In the genomic region with DNA sequence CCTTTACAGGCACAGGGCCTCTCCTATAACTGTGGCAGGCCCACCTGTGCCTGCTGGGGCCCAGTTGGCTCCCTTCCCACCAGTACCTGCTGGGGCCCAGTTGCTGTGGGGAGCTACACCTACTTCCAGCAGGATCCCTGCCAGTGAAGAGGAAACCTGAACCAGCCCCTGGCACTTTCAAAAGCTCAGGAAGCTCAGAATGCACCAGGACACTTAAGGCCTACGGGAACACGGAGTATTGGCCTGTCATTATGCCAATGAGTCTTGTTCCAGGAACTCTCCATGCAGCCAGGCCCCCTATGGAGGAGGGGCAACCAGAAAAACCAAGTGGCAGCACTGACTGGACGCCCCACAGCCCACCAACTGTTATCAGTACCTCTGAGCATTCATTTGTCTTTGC, we compare ENCODE assay signal across 16 mouse cellular contexts.
DNase-seq lines count a peak whose midpoint lies in the region; ATAC-seq lines count a peak whose summit lies in the region.
"Had no signal": no experiment of that assay in that cellular context is flagged by ENCODE, and none has a peak within 500 bp of the region (broad histone marks: within the 10 kb centered on the region; RNA-seq: fewer than 3 reads in every experiment).

No protein-coding gene starts in this region.

- H3K36me3 ChIP-seq in limb, embryonic 13.5 days: peaks cover 74% of the 10 kb centered on the region
- peaks cover 89% of the 10 kb centered on the region for H3K36me3 ChIP-seq in limb, embryonic 10.5 days
- H3K36me3 ChIP-seq: forebrain, embryonic 12.5 days; midbrain, embryonic 13.5 days had no signal

- no peaks in the 10 kb centered on the region for H3K9me3 ChIP-seq in limb, embryonic 13.5 days
- no peaks in the 10 kb centered on the region for H3K9me3 ChIP-seq in limb, embryonic 10.5 days (replicated peaks)
- H3K9me3 ChIP-seq: forebrain, embryonic 12.5 days; midbrain, embryonic 13.5 days had no signal

- DNase-seq in heart, adult 18-20 months: peak; percentile 33 to 49
- no peak for DNase-seq in heart, adult 9 months (ENCODE audit: low spot score in 2 of 2)
- no peak for DNase-seq in limb, embryonic 10.5 days (ENCODE audit: low spot score)
- peak; percentile 69 for DNase-seq in gastrocnemius, postnatal 25 days
- peak; percentile 64 for DNase-seq in lung, postnatal 25 days (ENCODE audit: low spot score)
- no peak for DNase-seq in layer of hippocampus, postnatal 14 days (ENCODE audit: low spot score in 2 of 2)
- DNase-seq: B cell, adult 2 months; kidney, postnatal 10 days; right cerebral cortex, postnatal 14 days; thymus, adult 2 months had no signal

- 59% methylated on average over 3 of the region's 3 CpGs for WGBS in limb, embryonic 13.5 days
- WGBS in limb, embryonic 10.5 days: 66% methylated on average over 3 of the region's 3 CpGs

- H3K9ac ChIP-seq in limb, embryonic 13.5 days: 0 out of 2 replicates have a peak overlapping the region, but pooled peaks have one; percentile 19
- H3K9ac ChIP-seq: forebrain, embryonic 12.5 days; midbrain, embryonic 13.5 days had no signal

- no peaks in the 10 kb centered on the region for H3K27me3 ChIP-seq in limb, embryonic 13.5 days
- no peaks in the 10 kb centered on the region for H3K27me3 ChIP-seq in limb, embryonic 10.5 days (ENCODE audit: low read depth, poor library complexity, severe bottlenecking)
- H3K27me3 ChIP-seq: forebrain, embryonic 12.5 days; midbrain, embryonic 13.5 days; Patski had no signal

- no peak overlapping the region for H3K4me3 ChIP-seq in limb, embryonic 13.5 days
- no peak overlapping the region for H3K4me3 ChIP-seq in limb, embryonic 10.5 days
- H3K4me3 ChIP-seq: forebrain, embryonic 12.5 days; midbrain, embryonic 13.5 days; myocyte had no signal

- ATAC-seq in limb, embryonic 13.5 days (ENCODE audit: low FRiP score, low read depth): no peak
- ATAC-seq in activated CD4-positive, CD25-positive, alpha-beta regulatory T cell, adult 4 months: no peak
- ATAC-seq: Patski had no signal

- peak overlapping the region; percentile 10; the same call in 1 of the 2 replicates for H3K27ac ChIP-seq in limb, embryonic 13.5 days
- H3K27ac ChIP-seq in limb, embryonic 10.5 days: no peak overlapping the region
- H3K27ac ChIP-seq: forebrain, embryonic 12.5 days; midbrain, embryonic 13.5 days had no signal

- no peak overlapping the region for H3K4me2 ChIP-seq in limb, embryonic 13.5 days (replicated peaks)
- H3K4me2 ChIP-seq: forebrain, embryonic 12.5 days; midbrain, embryonic 13.5 days had no signal

- peaks cover 33% of the 10 kb centered on the region for H3K4me1 ChIP-seq in limb, embryonic 13.5 days
- H3K4me1 ChIP-seq in limb, embryonic 10.5 days: no peaks in the 10 kb centered on the region
- H3K4me1 ChIP-seq: forebrain, embryonic 12.5 days had no signal

Comparison
In these comparisons a context has a peak if more than half of its experiments do, and no peak if none do; other contexts are left out.
1. DNase-seq: peak in heart, adult 18-20 months (2 of 2), gastrocnemius, postnatal 25 days (single experiment) and lung, postnatal 25 days (single experiment); none in heart, adult 9 months (0 of 2), limb, embryonic 10.5 days (single experiment) and layer of hippocampus, postnatal 14 days (0 of 2).